Mouse (Mus musculus): ENCODE data around the gene Tsnaxip1.

- TF ChIP-seq CTCF (IDR thresholded peaks at IDR 0.05; ENCODE audit: borderline replicate concordance, extremely low read depth, insufficient read depth, insufficient read length) (no peak), POLR2A (IDR thresholded peaks at IDR 0.05; ENCODE audit: borderline replicate concordance, extremely low read depth, insufficient read depth, insufficient read length, poor library complexity, severe bottlenecking) (no peak)
Observed at GRCm38 (mm10) chr8:105798408-105798807, 29.1 kb upstream of the Tsnaxip1 start.
